Mouse (Mus musculus) natural killer cell, adult 2 months (primary cell): ENCODE measurements around the gene Stx4a.

Source experiments
- DNase-seq, 2 experiments: peaks; one replicate each; pipeline ENCODE4 v3.0.0; 2022; ENCODE audit warnings: low spot score in 2 of 2

Gene Stx4a

DNA sequence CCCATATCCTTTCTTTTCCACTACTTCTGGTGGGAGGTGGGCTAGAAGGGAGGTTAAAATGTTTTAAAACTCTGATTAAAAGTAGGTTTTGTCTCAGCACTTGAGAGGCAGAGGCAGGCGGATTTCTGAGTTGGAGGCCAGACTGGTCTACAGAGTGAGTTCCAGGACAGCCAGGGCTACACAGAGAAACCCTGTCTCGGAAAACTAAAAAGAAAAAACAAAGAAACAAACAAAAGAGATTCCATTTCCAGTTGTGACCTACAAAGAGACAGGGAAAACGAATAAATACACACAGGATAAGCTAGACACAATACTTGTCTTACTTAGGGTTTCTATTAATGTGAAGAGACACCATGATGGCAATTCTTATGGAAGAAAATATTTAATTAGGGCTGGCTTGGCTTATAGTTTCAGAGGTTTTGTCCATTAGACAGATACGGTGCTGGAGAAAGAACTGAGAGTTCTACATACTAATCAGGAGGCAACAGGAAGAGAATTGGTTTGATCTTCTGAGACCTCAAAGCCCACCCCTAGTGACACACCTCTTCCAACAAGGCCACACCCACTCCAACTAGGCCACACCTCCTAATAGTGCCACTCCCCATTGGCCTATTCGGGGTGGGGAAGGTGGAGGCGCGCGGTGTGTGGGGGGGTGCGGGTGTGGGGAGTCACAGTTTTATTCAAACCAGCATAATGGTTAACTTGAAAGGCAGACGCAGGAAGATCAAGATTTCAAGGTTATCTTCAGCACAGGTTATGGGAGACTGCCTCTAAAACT is 74.3 kb downstream of the Stx4a start:
- DNase-seq: peak in 1 of 2 experiments; percentile 38
